Mouse (Mus musculus): ENCODE measurements around the gene Endov. TPM values are rescaled to one million over a fixed set of nuclear protein-coding genes. Genes with fewer than 3 reads are reported as not detected.

Endov gene
- polyA plus RNA-seq, 1 experiment from 2014 or later, result 15.7 TPM

- Histone ChIP-seq H3K9ac (replicated peaks; ENCODE audit: low read depth, low read length) (no peak overlapping the region), H3K27ac (ENCODE audit: low read length) (no peak overlapping the region)
These were observed 29.5 kb downstream of the Endov start for GRCm38 (mm10) chr11:119520713-119521063.

GRCm38 (mm10) chr11:119521920-119522710 lies 31.0 kb downstream of the Endov start:
- WGBS, result 92% methylated on average over 6 of the region's 6 CpGs
- Histone ChIP-seq H3K4me1 (ENCODE audit: control insufficient read depth, insufficient read depth, low read length) (peaks cover 2% of the 10 kb centered on the region; the same call in 1 of the 2 replicates), H3K27ac (ENCODE audit: low read length) (no peak overlapping the region), H3K9me3 (ENCODE audit: control insufficient read depth, low read depth, low read length) (no peaks in the 10 kb centered on the region), H3K4me3 (ENCODE audit: low read depth, low read length) (no peak overlapping the region), H3K27me3 (ENCODE audit: control insufficient read depth, insufficient read depth, low read length) (no peaks in the 10 kb centered on the region), H3K4me2 (replicated peaks; ENCODE audit: low read depth, low read length) (no peak overlapping the region), H3K9ac (replicated peaks; ENCODE audit: low read depth, low read length) (no peak overlapping the region), H3K36me3 (ENCODE audit: control insufficient read depth, insufficient read depth, low read length) (no peaks in the 10 kb centered on the region)
- ATAC-seq (ENCODE audit: insufficient number of reproducible peaks, insufficient read depth, low FRiP score, low read depth), result no peak

More at GRCm38 (mm10) chr11:119520713-119521063, 29.5 kb downstream of the Endov start:
- Histone ChIP-seq H3K27me3 (ENCODE audit: control insufficient read depth, insufficient read depth, low read length) (peaks cover 2% of the 10 kb centered on the region; the same call in 1 of the 2 replicates), H3K4me2 (replicated peaks; ENCODE audit: low read depth, low read length) (no peak overlapping the region), H3K36me3 (ENCODE audit: control insufficient read depth, insufficient read depth, low read length) (no peaks in the 10 kb centered on the region), H3K9me3 (ENCODE audit: control insufficient read depth, low read depth, low read length) (no peaks in the 10 kb centered on the region), H3K4me1 (ENCODE audit: control insufficient read depth, insufficient read depth, low read length) (peaks cover 2% of the 10 kb centered on the region; the same call in 1 of the 2 replicates), H3K4me3 (ENCODE audit: low read depth, low read length) (no peak overlapping the region)
- ATAC-seq (ENCODE audit: insufficient number of reproducible peaks, insufficient read depth, low FRiP score, low read depth), result no peak

- no peak overlapping the region for H3K27ac ChIP-seq (ENCODE audit: low read length)
- 78% methylated on average over 8 of the region's 8 CpGs for WGBS
These were observed 31.6 kb downstream of the Endov start for GRCm38 (mm10) chr11:119522779-119523178.

GRCm38 (mm10) chr11:119523392-119523791 lies 32.2 kb downstream of the Endov start:
- Histone ChIP-seq H3K9ac (replicated peaks; ENCODE audit: low read depth, low read length) (no peak overlapping the region), H3K27me3 (ENCODE audit: control insufficient read depth, insufficient read depth, low read length) (no peaks in the 10 kb centered on the region), H3K4me2 (replicated peaks; ENCODE audit: low read depth, low read length) (no peak overlapping the region), H3K36me3 (ENCODE audit: control insufficient read depth, insufficient read depth, low read length) (no peaks in the 10 kb centered on the region), H3K4me3 (ENCODE audit: low read depth, low read length) (no peak overlapping the region), H3K4me1 (ENCODE audit: control insufficient read depth, insufficient read depth, low read length) (peaks cover 2% of the 10 kb centered on the region; the same call in 1 of the 2 replicates), H3K27ac (ENCODE audit: low read length) (no peak overlapping the region), H3K9me3 (ENCODE audit: control insufficient read depth, low read depth, low read length) (no peaks in the 10 kb centered on the region)
- no peak for ATAC-seq (ENCODE audit: insufficient number of reproducible peaks, insufficient read depth, low FRiP score, low read depth)
- 90% methylated on average over 3 of the region's 3 CpGs for WGBS

More at GRCm38 (mm10) chr11:119522779-119523178, 31.6 kb downstream of the Endov start:
- no peaks in the 10 kb centered on the region for H3K36me3 ChIP-seq (ENCODE audit: control insufficient read depth, insufficient read depth, low read length)
- no peak overlapping the region for H3K4me2 ChIP-seq (replicated peaks; ENCODE audit: low read depth, low read length)
- ATAC-seq (ENCODE audit: insufficient number of reproducible peaks, insufficient read depth, low FRiP score, low read depth), result no peak
- no peaks in the 10 kb centered on the region for H3K27me3 ChIP-seq (ENCODE audit: control insufficient read depth, insufficient read depth, low read length)
- no peak overlapping the region for H3K4me3 ChIP-seq (ENCODE audit: low read depth, low read length)
- H3K9ac ChIP-seq (replicated peaks; ENCODE audit: low read depth, low read length), result no peak overlapping the region
- H3K4me1 ChIP-seq (ENCODE audit: control insufficient read depth, insufficient read depth, low read length), result peaks cover 2% of the 10 kb centered on the region; the same call in 1 of the 2 replicates
- no peaks in the 10 kb centered on the region for H3K9me3 ChIP-seq (ENCODE audit: control insufficient read depth, low read depth, low read length)

GRCm38 (mm10) chr11:119524545-119524949 lies 33.4 kb downstream of the Endov start:
- WGBS, result 2% methylated on average over 32 of the region's 33 CpGs
- Histone ChIP-seq H3K27ac (ENCODE audit: low read length) (no peak overlapping the region), H3K9me3 (ENCODE audit: control insufficient read depth, low read depth, low read length) (no peaks in the 10 kb centered on the region), H3K36me3 (ENCODE audit: control insufficient read depth, insufficient read depth, low read length) (no peaks in the 10 kb centered on the region), H3K27me3 (ENCODE audit: control insufficient read depth, insufficient read depth, low read length) (no peaks in the 10 kb centered on the region), H3K4me2 (replicated peaks; ENCODE audit: low read depth, low read length) (peak overlapping the region; percentile 59), H3K9ac (replicated peaks; ENCODE audit: low read depth, low read length) (peak overlapping the region; percentile 21; the same call in 1 of the 2 replicates), H3K4me3 (ENCODE audit: low read depth, low read length) (peak overlapping the region; percentile 44), H3K4me1 (ENCODE audit: control insufficient read depth, insufficient read depth, low read length) (peaks cover 2% of the 10 kb centered on the region; the same call in 1 of the 2 replicates)
- ATAC-seq (ENCODE audit: insufficient number of reproducible peaks, insufficient read depth, low FRiP score, low read depth), result peak; percentile 96

GRCm38 (mm10) chr11:119526068-119526966 lies 35.2 kb downstream of the Endov start:
- no peak for ATAC-seq (ENCODE audit: insufficient number of reproducible peaks, insufficient read depth, low FRiP score, low read depth)
- 77% methylated on average over 14 of the region's 14 CpGs for WGBS
- H3K4me3 ChIP-seq (ENCODE audit: low read depth, low read length), result no peak overlapping the region
- H3K9me3 ChIP-seq (ENCODE audit: control insufficient read depth, low read depth, low read length), result no peaks in the 10 kb centered on the region
- H3K4me1 ChIP-seq (ENCODE audit: control insufficient read depth, insufficient read depth, low read length), result peaks cover 2% of the 10 kb centered on the region; the same call in 1 of the 2 replicates
- H3K4me2 ChIP-seq (replicated peaks; ENCODE audit: low read depth, low read length), result no peak overlapping the region
- no peak overlapping the region for H3K9ac ChIP-seq (replicated peaks; ENCODE audit: low read depth, low read length)
- H3K36me3 ChIP-seq (ENCODE audit: control insufficient read depth, insufficient read depth, low read length), result no peaks in the 10 kb centered on the region
- no peak overlapping the region for H3K27ac ChIP-seq (ENCODE audit: low read length)
- no peaks in the 10 kb centered on the region for H3K27me3 ChIP-seq (ENCODE audit: control insufficient read depth, insufficient read depth, low read length)

GRCm38 (mm10) chr11:119528930-119529329 lies 37.8 kb downstream of the Endov start:
- Histone ChIP-seq H3K4me2 (replicated peaks; ENCODE audit: low read depth, low read length) (no peak overlapping the region), H3K4me1 (ENCODE audit: control insufficient read depth, insufficient read depth, low read length) (peaks cover 2% of the 10 kb centered on the region; the same call in 1 of the 2 replicates), H3K27ac (ENCODE audit: low read length) (no peak overlapping the region), H3K4me3 (ENCODE audit: low read depth, low read length) (no peak overlapping the region), H3K9me3 (ENCODE audit: control insufficient read depth, low read depth, low read length) (no peaks in the 10 kb centered on the region), H3K9ac (replicated peaks; ENCODE audit: low read depth, low read length) (no peak overlapping the region), H3K36me3 (ENCODE audit: control insufficient read depth, insufficient read depth, low read length) (no peaks in the 10 kb centered on the region), H3K27me3 (ENCODE audit: control insufficient read depth, insufficient read depth, low read length) (no peaks in the 10 kb centered on the region)
- ATAC-seq (ENCODE audit: insufficient number of reproducible peaks, insufficient read depth, low FRiP score, low read depth), result no peak
- WGBS, result 56% methylated on average over 11 of the region's 11 CpGs

- H3K4me3 ChIP-seq (ENCODE audit: low read depth, low read length), result no peak overlapping the region
- H3K27me3 ChIP-seq (ENCODE audit: control insufficient read depth, insufficient read depth, low read length), result no peaks in the 10 kb centered on the region
- WGBS, result 80% methylated on average over 8 of the region's 8 CpGs
- H3K9me3 ChIP-seq (ENCODE audit: control insufficient read depth, low read depth, low read length), result no peaks in the 10 kb centered on the region
- H3K4me1 ChIP-seq (ENCODE audit: control insufficient read depth, insufficient read depth, low read length), result no peaks in the 10 kb centered on the region
- H3K27ac ChIP-seq (ENCODE audit: low read length), result no peak overlapping the region
- ATAC-seq (ENCODE audit: insufficient number of reproducible peaks, insufficient read depth, low FRiP score, low read depth), result no peak
- H3K4me2 ChIP-seq (replicated peaks; ENCODE audit: low read depth, low read length), result no peak overlapping the region
- H3K9ac ChIP-seq (replicated peaks; ENCODE audit: low read depth, low read length), result no peak overlapping the region
- no peaks in the 10 kb centered on the region for H3K36me3 ChIP-seq (ENCODE audit: control insufficient read depth, insufficient read depth, low read length)
These were observed 41.3 kb downstream of the Endov start for GRCm38 (mm10) chr11:119532460-119532859.

All from stomach, embryonic 14.5 days (tissue).